Mouse (Mus musculus) T-helper 2 cell (primary cell): ENCODE data around the gene Tas2r110.

ENCODE experiments used
- in situ Hi-C: fragments of 300-600 bp; cut with MboI, MseI; formaldehyde crosslinking; loops from one replicate; pipeline ENCODE4 v1.15.1; 2025; ENCODE audit warnings: high pct_unique_total_duplicates

The Tas2r110 gene

DNA sequence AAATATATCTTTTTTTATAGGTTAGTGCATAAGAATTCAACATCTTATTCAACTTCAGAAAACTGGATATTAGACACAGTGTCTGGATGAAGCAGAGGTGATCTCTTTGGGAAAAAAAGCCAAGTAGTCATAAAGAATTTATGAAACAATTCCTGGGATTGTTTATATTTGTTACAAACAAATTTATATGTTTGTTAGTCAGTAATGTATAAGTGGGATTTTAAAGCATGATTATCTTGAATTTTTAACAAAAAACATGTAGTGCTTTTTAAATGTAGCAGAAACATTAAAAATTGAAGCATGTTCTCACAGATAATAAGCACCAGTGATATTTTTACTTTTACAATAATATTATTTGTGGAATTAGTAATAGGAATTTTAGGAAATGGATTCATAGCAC is at the start of gene Tas2r110:
Gene Tas2r110, plus strand, starts transcription at position 301 of the 400 bp plus-strand sequence.
- in situ Hi-C loops, result no loop called here

GRCm38 (mm10) chr6:132846842-132847241 is 21.0 kb upstream of the Tas2r110 start, which contains the start of gene Tas2r123:
Gene Tas2r123 (plus strand): TSS chr6:132847142.
- in situ Hi-C loops, result no loop called here

GRCm38 (mm10) chr6:132855138-132855537 is 12.7 kb upstream of the Tas2r110 start, which contains the start of gene Tas2r116:
Gene Tas2r116 (plus strand): TSS chr6:132855438.
- in situ Hi-C loops, result no loop called here

GRCm38 (mm10) chr6:132892711-132893110 is 24.9 kb downstream of the Tas2r110 start, which contains the start of gene Tas2r113:
Gene Tas2r113 (plus strand): TSS chr6:132893011.
- in situ Hi-C loops, result no loop called here

DNA sequence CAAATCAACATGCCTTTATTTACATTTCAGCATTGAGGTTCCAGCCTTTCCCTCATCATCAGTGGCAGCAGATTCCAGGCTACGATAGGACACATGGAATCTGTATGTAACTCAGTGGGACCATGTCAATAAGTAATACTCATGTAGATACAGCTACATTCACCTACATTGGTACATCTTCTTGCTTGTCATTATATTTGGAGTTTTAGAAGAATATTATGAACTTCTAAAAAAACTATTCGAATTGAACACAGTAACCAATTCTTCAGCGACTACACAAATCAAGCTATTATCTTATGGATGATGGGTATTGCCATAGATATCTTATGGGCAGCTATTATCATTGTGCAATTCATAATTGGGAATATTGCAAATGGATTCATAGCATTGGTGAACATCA is 41.5 kb downstream of the Tas2r110 start, which contains the start of gene Tas2r125:
Gene Tas2r125, plus strand, starts transcription at position 301 of the 400 bp plus-strand sequence.
- in situ Hi-C loops, result no loop called here
